Mouse (Mus musculus) olfactory bulb, adult 2 months (tissue): Measurements from ENCODE around the gene Srd5a1.

Source experiments
- CTCF ChIP-seq: fragments of 200-500 bp; IDR thresholded peaks from 2 replicates; pipeline ENCODE4 v1.5.1; 2012; ENCODE audit warnings: low read depth, mild to moderate bottlenecking, low read length, moderate library complexity; ENCODE audit not compliant: insufficient read depth
- POLR2A ChIP-seq: fragments of 200-500 bp; IDR thresholded peaks from 2 replicates; pipeline ENCODE4 v1.6.1; 2012; ENCODE audit warnings: mild to moderate bottlenecking, low read depth, low read length, moderate library complexity; ENCODE audit not compliant: insufficient read depth

GRCm38 (mm10) chr13:69536021-69536420 lies 75.2 kb downstream of the Srd5a1 start:
- TF ChIP-seq POLR2A, result no peak
- no peak for TF ChIP-seq CTCF
